Mouse (Mus musculus): ENCODE measurements around the gene Rhob. TPM values are rescaled to one million over a fixed set of nuclear protein-coding genes. Genes with fewer than 3 reads are reported as not detected.

Rhob gene
- total RNA-seq (2015; ENCODE audit: low replicate concordance) = 8.3 and 23.5 TPM in 2 replicates
- total RNA-seq (2017; ENCODE audit: low replicate concordance) = 5.4 and 5.5 TPM in 2 replicates

DNA sequence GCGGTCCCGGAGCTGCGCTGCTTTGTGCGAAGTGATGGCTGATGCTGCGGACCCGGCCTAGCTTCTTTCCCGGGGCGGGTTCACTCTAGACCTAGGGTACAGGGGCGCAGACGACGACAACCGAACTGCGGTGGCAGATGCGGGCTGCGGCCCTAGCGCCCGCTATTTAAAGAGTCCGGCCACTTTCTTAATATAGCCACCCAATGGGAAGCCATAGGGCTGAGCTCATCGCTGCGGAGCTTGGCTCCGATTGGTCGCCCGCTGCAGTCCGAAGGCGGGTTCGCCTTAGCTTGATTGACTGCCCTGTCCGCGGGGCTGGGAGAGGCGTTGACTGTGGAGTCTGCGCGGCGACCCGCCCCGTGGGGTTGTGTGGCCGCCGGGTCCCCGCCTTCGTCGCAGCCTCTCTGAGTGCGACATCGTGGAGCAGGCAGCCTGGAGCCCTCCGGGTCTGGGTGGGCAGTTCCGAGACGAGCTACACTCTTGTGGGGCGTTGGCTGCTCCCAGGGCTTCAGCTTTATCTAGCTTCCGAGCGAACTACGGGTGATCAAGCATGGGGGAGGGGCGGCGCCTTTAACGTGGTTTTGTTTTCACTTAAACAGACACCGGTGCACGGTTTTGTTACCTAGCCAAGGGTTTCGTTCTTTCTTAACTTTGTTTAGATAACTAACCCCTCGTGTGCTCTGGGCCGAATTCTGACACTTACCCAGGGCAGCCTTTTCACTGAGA lies at the start of gene Rhob:
Gene Rhob, minus strand, starts transcription at position 139 of the 726 bp plus-strand sequence.
- ATAC-seq (replicated peaks; ENCODE audit: low FRiP score, poor library complexity, severe bottlenecking) = peak; percentile 89

GRCm38 (mm10) chr12:8547357-8547756 lies 47.5 kb upstream of the Rhob start:
- peak; percentile 67 for ATAC-seq (replicated peaks; ENCODE audit: low FRiP score, poor library complexity, severe bottlenecking)

GRCm38 (mm10) chr12:8546801-8547200 lies 47.0 kb upstream of the Rhob start:
- no peak for ATAC-seq (replicated peaks; ENCODE audit: low FRiP score, poor library complexity, severe bottlenecking)

GRCm38 (mm10) chr12:8545066-8545610 lies 45.3 kb upstream of the Rhob start:
- no peak for ATAC-seq (replicated peaks; ENCODE audit: low FRiP score, poor library complexity, severe bottlenecking)

- ATAC-seq (replicated peaks; ENCODE audit: low FRiP score, poor library complexity, severe bottlenecking) = no peak
Measured at GRCm38 (mm10) chr12:8542371-8542770, 42.6 kb upstream of the Rhob start.

GRCm38 (mm10) chr12:8539471-8539870 lies 39.7 kb upstream of the Rhob start:
- no peak for ATAC-seq (replicated peaks; ENCODE audit: low FRiP score, poor library complexity, severe bottlenecking)

GRCm38 (mm10) chr12:8537291-8537690 lies 37.5 kb upstream of the Rhob start:
- ATAC-seq (replicated peaks; ENCODE audit: low FRiP score, poor library complexity, severe bottlenecking) = no peak

DNA sequence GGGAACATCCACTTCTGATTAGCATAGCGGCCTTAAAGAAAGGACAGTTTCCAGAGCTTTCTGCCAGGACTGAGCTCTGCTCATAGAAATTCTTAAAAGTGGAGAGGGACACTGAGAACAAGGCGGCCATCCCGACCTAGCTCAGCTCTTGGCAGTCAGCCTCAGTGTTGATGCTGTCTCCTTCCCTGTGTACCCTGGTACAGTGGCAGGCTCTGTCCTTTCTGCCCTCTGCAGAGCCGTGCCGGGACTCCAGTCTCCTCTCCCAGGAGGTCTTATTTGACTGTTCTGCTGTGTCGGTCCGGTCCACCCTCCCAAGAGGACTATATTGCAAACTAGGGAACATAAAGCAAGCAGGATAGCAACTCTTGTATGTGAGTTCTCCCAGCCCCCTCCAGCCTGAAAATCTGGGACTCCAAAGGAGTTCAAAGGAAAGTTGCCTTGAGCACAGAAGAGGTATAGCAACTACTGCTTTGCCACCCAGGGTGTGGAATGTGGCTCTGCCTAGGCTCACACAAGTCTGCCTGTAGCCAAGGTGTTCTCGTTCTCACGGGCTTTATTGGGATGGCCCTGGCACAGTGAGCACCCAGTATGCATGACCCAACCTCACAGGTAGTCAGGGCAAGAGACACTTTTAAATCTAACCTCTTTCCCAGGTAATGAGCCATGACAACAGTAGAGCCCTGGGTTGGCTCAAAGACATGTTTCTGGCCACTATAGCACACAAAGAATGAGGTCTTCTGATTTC lies 36.6 kb upstream of the Rhob start:
- no peak for ATAC-seq (replicated peaks; ENCODE audit: low FRiP score, poor library complexity, severe bottlenecking)

DNA sequence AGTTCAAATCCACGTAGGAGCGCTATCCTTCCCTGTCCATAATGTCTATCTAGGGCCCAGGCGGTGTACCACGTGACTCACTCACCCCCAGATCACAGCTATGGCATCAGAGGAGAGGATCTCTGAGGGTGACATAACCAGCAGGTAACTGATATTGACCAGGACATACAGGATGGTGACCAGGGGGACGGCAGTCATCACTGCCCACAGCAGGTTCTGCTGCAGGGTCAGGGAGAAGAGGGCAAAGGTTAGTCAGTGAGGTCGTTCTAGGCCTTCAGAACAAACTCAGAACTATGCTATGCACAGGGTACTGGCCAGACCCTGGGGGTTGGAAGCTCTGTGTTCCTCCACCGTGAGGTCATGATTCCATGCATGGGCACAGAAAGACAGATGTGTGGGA lies 35.8 kb upstream of the Rhob start:
- no peak for ATAC-seq (replicated peaks; ENCODE audit: low FRiP score, poor library complexity, severe bottlenecking)

DNA sequence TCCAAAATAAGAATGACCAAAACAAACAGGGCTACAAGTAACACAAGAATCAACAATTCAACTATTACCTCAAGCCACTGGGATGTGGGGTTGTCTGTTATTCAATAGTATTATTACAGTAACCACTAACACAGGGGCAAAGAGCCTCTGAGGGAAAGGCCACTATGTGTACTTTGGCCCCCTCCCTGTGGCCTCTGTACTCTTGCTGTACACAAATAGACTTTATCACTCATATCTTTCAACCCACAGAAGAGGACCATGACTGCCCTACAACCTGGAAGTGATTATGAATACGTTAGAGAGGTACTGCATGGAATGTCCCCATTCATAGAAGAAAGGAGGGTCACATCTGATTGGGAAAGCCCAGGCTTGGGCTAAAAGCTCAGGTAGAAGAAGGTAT lies 35.1 kb upstream of the Rhob start:
- ATAC-seq (replicated peaks; ENCODE audit: low FRiP score, poor library complexity, severe bottlenecking) = no peak

- no peak for ATAC-seq (replicated peaks; ENCODE audit: low FRiP score, poor library complexity, severe bottlenecking)
Measured at GRCm38 (mm10) chr12:8527770-8528169, 28.0 kb upstream of the Rhob start.

DNA sequence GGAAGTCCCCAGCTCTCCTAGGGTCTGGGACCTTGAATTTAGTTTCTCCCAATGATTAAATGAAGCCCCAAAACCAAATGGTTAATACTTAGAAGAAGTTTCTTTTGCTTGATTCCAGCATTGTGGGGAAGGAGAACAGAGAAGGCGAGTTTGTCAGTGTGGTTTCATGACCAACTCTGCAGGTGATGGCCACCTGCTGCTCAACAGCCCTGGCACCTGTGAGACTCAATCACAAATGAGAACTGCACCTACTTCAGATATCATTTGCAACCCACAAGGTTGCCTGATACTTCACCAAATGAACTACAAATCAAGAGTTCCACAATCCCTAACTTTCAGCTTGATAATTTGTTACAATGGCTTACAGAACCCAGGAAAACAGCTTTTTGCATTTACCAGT lies 27.4 kb upstream of the Rhob start:
- ATAC-seq (replicated peaks; ENCODE audit: low FRiP score, poor library complexity, severe bottlenecking) = no peak

GRCm38 (mm10) chr12:8524062-8524461 lies 24.3 kb upstream of the Rhob start:
- no peak for ATAC-seq (replicated peaks; ENCODE audit: low FRiP score, poor library complexity, severe bottlenecking)

GRCm38 (mm10) chr12:8522711-8523110 lies 22.9 kb upstream of the Rhob start:
- no peak for ATAC-seq (replicated peaks; ENCODE audit: low FRiP score, poor library complexity, severe bottlenecking)

GRCm38 (mm10) chr12:8521375-8522047 lies 21.7 kb upstream of the Rhob start:
- ATAC-seq (replicated peaks; ENCODE audit: low FRiP score, poor library complexity, severe bottlenecking) = 0 out of 2 replicates have a peak, but pooled peaks have one; percentile 6

GRCm38 (mm10) chr12:8519431-8520160 lies 19.8 kb upstream of the Rhob start:
- ATAC-seq (replicated peaks; ENCODE audit: low FRiP score, poor library complexity, severe bottlenecking) = no peak

DNA sequence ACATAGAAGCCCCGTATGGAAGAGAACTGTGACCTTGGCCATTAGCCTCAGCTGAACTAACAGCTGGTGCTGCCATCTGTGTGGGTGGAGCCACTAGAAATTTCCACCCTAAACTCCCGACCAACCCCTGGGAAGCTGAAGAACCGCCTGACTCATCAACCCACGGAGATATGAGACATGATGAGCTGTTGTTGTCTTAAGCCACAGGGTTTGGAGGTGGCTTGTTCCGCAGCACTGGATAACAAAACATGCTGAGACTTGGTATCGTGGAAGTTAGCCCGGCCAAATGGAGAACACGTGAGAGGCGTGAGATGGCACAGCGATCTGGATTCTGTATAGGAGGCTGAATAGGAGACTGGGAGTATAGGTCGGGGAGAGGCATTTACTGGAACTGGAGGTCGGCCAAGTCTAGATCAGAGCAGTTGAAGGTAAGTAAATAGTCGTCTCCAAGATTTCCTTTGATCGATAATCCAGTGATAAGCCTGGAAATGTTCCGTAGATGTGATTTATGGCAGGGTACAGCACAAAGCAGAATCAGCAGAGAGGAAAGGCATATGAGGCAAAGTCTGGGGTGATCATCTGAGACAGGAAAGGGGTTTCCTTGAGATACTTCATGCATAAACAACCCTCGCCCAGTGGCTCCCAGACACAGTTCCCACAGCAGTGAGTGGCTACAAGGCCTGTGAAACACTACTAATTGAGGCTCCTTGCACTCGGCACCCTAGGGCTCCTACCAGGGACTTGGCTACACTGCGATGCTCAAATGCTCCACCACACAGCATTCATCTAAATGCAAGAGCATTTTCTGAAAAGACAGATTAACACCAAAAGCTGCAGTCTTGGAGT lies 11.5 kb upstream of the Rhob start:
- no peak for ATAC-seq (replicated peaks; ENCODE audit: low FRiP score, poor library complexity, severe bottlenecking)

DNA sequence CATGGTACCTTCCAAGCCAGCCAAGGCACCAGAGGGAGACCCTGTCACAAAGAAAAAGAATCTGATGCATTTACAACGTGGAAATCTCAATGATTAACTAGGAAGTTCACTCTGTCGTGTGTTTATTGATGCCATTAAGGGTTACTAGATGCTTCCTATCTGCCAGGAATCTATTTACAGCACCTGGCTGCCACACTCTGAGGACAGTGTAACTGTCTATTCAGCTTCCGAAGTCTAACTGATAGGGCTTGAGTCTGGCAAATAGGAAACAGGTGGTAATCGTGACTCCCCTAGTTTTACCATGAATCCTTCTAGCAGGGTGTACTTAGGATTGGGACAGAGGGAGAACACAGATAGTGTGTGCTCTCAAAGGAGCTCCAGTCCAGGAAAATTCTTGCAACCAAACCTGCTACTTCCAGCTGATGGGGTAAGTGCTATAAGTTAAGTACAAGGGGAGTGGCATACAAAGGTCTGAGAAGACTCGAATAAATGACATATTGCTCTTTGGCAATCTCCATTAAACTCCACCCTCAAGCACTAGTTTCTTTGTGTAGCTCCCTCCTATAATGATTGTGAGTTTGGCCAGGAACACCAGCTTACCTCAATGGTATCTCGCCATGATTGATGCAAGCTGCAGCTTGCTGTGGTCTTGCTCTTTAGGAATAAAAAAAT lies 10.6 kb upstream of the Rhob start:
- no peak for ATAC-seq (replicated peaks; ENCODE audit: low FRiP score, poor library complexity, severe bottlenecking)

Data from erythroid progenitor cell, adult 5-6 weeks (primary cell).